16 mouse cellular contexts compared by ENCODE assay signal in genomic region chr2:163998981-163999380, GRCm38 (mm10). TPM values are rescaled to one million over a fixed set of nuclear protein-coding genes. Genes with fewer than 3 reads are reported as not detected.
"Had no signal": no experiment of that assay in that cellular context is flagged by ENCODE, and none has a peak within 500 bp of the region (broad histone marks: within the 10 kb centered on the region; RNA-seq: fewer than 3 reads in every experiment).

No protein-coding gene starts in this region.

- DNase-seq: liver, postnatal 0 days; lung, adult 2 months; lung, postnatal 14 days; lung, postnatal 36 days; right cerebral cortex, postnatal 14 days; spleen, adult 18-20 months; thymus, adult 18-20 months; thymus, postnatal 14 days; thymus, postnatal 36 days had no signal

- H3K27ac ChIP-seq: lung, embryonic 15.5 days; macrophage; midbrain, embryonic 13.5 days; midbrain, embryonic 15.5 days; neural tube, embryonic 12.5 days had no signal

- H3K4me3 ChIP-seq: lung, embryonic 15.5 days; megakaryocyte, embryonic 14.5 days; midbrain, embryonic 13.5 days; midbrain, embryonic 15.5 days; neural tube, embryonic 12.5 days had no signal

RNA-seq across cellular contexts. Expression of gene Pabpc1l, which starts 26.3 kb away (rescaled TPM):
- total RNA-seq: monocyte, adult 5-6 weeks had no signal
- polyA plus RNA-seq: macrophage had no signal
